Mouse (Mus musculus) stomach, postnatal 0 days (tissue): Measurements from ENCODE around the gene Alkbh6. TPM values are rescaled to one million over a fixed set of nuclear protein-coding genes. Genes with fewer than 3 reads are reported as not detected.
A peak's percentile ranks its signal among the peaks of the same experiment; 100 is the strongest.

Experiments used
- ATAC-seq: fragments of 200-750 bp; cut with Nextera tagmentation; 2 replicates; pipeline ENCODE4 v1.8.0; 2017; ENCODE audit not compliant: low FRiP score, low TSS enrichment
- DNase-seq: peaks from one replicate; pipeline ENCODE4 v3.0.0-alpha.2; 2016; ENCODE audit warnings: low spot score
- H3K27ac ChIP-seq: fragments of 300-500 bp; sonication (generic); replicated peaks from 2 replicates; pipeline ENCODE4 v1.5.1; 2014; ENCODE audit warnings: mild to moderate bottlenecking, control low read depth
- H3K27me3 ChIP-seq: fragments of 300-500 bp; sonication (generic); 2 replicates; pipeline ENCODE4 v1.6.1; 2014; ENCODE audit warnings: low read length; ENCODE audit not compliant: control insufficient read depth, insufficient read depth
- H3K36me3 ChIP-seq: fragments of 300-500 bp; sonication (generic); 2 replicates; pipeline ENCODE4 v1.6.1; 2014; ENCODE audit warnings: low read length, mixed read lengths; ENCODE audit not compliant: control insufficient read depth, insufficient read depth
- H3K4me1 ChIP-seq: fragments of 300-500 bp; sonication (generic); replicated peaks from 2 replicates; pipeline ENCODE4 v1.6.1; 2014; ENCODE audit warnings: antibody characterized with exemption; ENCODE audit not compliant: control insufficient read depth, insufficient read depth
- H3K4me2 ChIP-seq: fragments of 300-500 bp; sonication (generic); replicated peaks from 2 replicates; pipeline ENCODE4 v1.6.1; 2014; ENCODE audit warnings: low read depth, mild to moderate bottlenecking, control low read depth, moderate library complexity
- H3K4me3 ChIP-seq: fragments of 300-500 bp; sonication (generic); 2 replicates; pipeline ENCODE4 v1.5.1; 2014; ENCODE audit warnings: low read depth, low read length, control low read depth
- H3K9ac ChIP-seq: fragments of 300-500 bp; sonication (generic); 2 replicates; pipeline ENCODE4 v1.6.1; 2014; ENCODE audit warnings: mild to moderate bottlenecking, low read length, control low read depth, mixed read lengths
- H3K9me3 ChIP-seq: fragments of 300-500 bp; sonication (generic); 2 replicates; pipeline ENCODE4 v1.6.1; 2016; ENCODE audit warnings: low read length; ENCODE audit not compliant: control insufficient read depth
- CTCF ChIP-seq: IDR thresholded peaks from 2 replicates; pipeline ENCODE4 v1.5.1; 2016; ENCODE audit warnings: antibody characterized with exemption, low read depth, mild to moderate bottlenecking, moderate library complexity
- EP300 ChIP-seq: optimal IDR thresholded peaks from 2 replicates; pipeline ENCODE3; 2016; ENCODE audit warnings: antibody characterized with exemption
- WGBS: fragments of 180-500 bp; shearing (Covaris S2); extraction: QIAGEN DNeasy Blood & Tissue Kit; methylation state at CpG from one replicate; pipeline ENCODE4 v1.1.7; 2014; 5-methylcytosine and 5-hydroxymethylcytosine counted together
- polyA plus RNA-seq: library from polyadenylated mRNA; unstranded; fragments of >200 nt; fragmentation: Nextera tagmentation; extraction: Ambion mirVana; gene quantifications from 2 replicates; pipeline ENCODE4 v1.2.1, GENCODE M21; 2015

Gene Alkbh6
- polyA plus RNA-seq, 1 experiment from 2014 or later, result 55.4 TPM

DNA sequence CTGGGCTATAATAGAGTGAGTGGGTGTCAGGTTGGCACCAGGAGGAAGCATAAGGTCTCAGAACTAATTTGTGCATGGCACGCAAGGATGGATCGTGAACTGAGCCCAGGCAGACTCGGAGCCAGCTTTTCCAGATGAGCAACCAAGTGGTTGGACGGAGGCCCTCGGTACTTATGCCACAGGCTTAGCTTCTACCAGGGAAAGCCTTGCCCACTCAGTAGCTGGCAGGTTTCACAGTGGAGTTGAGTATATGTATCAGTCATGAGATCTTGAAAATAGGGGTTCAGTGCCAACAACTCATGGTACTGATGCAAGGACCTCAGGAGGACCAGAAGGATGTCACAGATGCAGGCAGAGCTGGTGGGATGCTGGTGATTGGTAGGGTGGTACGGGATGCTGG is 27.2 kb downstream of the Alkbh6 start:
- H3K4me3 ChIP-seq, result no peak overlapping the region
- H3K9me3 ChIP-seq, result no peaks in the 10 kb centered on the region
- TF ChIP-seq CTCF (no peak), EP300 (no peak)
- no peak overlapping the region for H3K27ac ChIP-seq
- DNase-seq, result no peak
- H3K4me2 ChIP-seq, result no peak overlapping the region
- H3K4me1 ChIP-seq, result no peaks in the 10 kb centered on the region
- WGBS, result 70% methylated on average over 6 of the region's 6 CpGs
- no peaks in the 10 kb centered on the region for H3K36me3 ChIP-seq
- H3K9ac ChIP-seq, result no peak overlapping the region
- 0 out of 2 replicates have a peak, but pooled peaks cover 3% of the 10 kb centered on the region for H3K27me3 ChIP-seq
- ATAC-seq, result no peak

DNA sequence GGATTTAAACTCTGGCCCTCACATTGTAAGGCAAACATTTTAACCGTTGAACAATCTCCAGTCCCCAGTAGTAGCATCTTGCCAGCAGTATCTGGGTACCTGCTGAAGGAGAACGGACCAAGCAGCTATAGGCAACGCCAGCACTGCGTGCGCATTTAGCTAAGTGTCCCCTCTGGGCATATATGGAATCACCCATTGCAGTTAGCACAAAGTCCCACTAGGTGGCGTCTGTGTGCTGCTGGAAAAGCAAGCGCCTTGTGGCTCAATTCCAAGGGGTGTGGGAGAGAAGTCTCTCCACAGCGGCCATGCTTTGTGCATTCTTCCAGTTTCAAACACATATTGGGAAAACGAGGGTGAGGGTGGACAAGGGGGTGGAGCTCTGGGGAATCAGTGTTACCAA is 27.9 kb downstream of the Alkbh6 start:
- Histone ChIP-seq H3K9ac (no peak overlapping the region), H3K4me1 (no peaks in the 10 kb centered on the region), H3K4me3 (no peak overlapping the region), H3K27ac (no peak overlapping the region), H3K9me3 (no peaks in the 10 kb centered on the region), H3K36me3 (no peaks in the 10 kb centered on the region), H3K4me2 (no peak overlapping the region), H3K27me3 (0 out of 2 replicates have a peak, but pooled peaks cover 3% of the 10 kb centered on the region)
- peak; percentile 58; the same call in 1 of the 2 replicates for ATAC-seq
- no peak for TF ChIP-seq EP300
- peak; percentile 97 for TF ChIP-seq CTCF
- DNase-seq, result peak; percentile 92
- 2% methylated on average over 9 of the region's 9 CpGs for WGBS

DNA sequence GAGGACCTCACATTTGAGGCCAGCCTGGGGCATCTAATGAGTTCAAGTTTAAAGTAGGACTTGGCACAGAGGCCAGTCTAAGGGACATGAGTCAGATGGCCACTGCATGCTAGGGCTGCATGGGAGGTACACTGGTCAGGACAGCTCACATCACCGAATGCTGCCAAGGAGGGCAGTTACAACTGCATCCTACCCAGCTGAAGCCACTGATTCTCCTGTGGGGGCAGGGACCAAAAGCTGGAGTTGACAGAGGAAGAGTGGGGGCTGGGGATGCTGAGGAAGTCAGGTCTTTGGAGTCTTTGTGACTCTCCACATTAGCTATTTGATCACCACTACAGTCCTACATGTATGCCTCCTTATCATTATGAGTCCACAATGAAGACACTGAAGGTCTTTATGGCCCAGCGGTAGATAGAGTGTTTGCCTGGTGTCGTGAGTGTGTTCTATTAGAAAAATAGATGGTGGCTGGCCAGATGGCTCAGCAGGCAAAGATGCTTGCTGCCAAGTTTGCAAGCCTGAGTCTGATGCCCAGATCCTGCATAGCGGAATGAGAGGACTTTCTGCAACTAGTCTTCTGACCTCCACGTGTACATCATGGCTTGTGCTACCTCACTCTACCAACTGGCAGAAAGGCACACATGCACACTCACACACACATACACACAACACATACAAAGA is 31.1 kb downstream of the Alkbh6 start:
- ATAC-seq, result no peak
- H3K27me3 ChIP-seq, result 0 out of 2 replicates have a peak, but pooled peaks cover 3% of the 10 kb centered on the region

DNA sequence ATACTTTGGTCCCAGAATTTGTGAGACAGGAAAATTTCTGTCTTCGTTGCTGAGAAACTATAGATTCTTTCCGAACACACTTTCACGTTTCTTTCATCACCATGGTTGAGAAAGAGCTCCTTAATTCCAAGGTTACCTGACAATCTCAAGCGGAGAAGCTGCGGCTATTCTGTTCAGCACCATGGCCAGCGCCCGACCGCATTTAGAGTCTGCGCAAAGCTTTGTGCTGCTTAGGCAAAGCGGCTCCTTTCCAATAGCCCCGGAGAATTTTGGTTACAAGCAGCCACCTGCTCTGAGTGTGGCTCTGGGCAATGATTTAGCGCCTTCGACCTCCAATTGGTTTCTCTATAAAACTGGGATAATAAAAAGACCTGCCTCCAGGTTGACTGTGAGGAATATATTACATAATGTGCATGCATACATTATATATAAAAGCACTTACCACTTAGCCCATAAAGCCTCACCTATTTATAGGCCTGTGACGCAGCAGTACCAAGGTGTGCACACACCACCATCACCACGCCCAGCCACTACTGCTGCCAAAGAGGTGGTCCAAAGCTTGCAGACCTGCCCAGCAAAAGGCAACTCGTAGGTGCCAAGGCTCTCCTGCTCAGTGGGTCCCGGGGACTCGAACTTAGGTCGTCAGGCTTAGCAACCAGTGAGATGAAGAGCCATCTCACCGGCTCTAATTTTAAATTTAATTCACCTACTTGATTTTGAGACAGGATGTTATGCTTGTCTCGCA is 38.3 kb downstream of the Alkbh6 start:
- no peak for TF ChIP-seq CTCF
- TF ChIP-seq EP300, result no peak
- DNase-seq (peak; percentile 83), ATAC-seq (no peak)
- Histone ChIP-seq H3K4me2 (no peak overlapping the region), H3K4me3 (no peak overlapping the region), H3K9me3 (no peaks in the 10 kb centered on the region), H3K27ac (no peak overlapping the region), H3K27me3 (no peaks in the 10 kb centered on the region), H3K4me1 (no peaks in the 10 kb centered on the region), H3K36me3 (no peaks in the 10 kb centered on the region), H3K9ac (no peak overlapping the region)
- 25% methylated on average over 21 of the region's 21 CpGs for WGBS

More for the DNA sequence above, 31.1 kb downstream of the Alkbh6 start:
- H3K4me1 ChIP-seq, result no peaks in the 10 kb centered on the region
- WGBS, result 65% methylated on average over 5 of the region's 5 CpGs
- H3K27ac ChIP-seq, result no peak overlapping the region
- H3K9me3 ChIP-seq, result no peaks in the 10 kb centered on the region
- no peak for DNase-seq
- no peaks in the 10 kb centered on the region for H3K36me3 ChIP-seq
- no peak for TF ChIP-seq CTCF
- no peak for TF ChIP-seq EP300
- no peak overlapping the region for H3K4me2 ChIP-seq
- no peak overlapping the region for H3K4me3 ChIP-seq
- H3K9ac ChIP-seq, result no peak overlapping the region

DNA sequence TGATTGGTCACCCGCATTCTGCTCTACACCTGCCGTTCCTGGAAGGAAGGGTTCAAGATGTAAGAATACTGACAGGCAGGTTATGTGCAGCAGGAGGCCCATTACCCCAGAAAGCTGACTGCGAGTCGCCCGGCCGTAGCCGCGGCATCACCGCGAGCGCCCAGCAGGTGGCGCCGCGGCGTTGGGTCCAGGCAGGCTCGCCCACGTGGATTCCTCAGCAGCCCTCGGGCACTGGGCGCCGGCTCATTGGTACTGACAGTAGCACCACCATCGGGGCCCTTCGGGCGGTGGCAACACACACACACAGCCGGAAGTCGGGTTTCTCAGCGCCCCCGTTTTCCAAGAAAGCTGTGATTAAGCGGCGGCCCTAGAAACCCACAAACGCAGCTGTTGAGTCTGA is 39.3 kb downstream of the Alkbh6 start:
- no peaks in the 10 kb centered on the region for H3K4me1 ChIP-seq
- no peaks in the 10 kb centered on the region for H3K27me3 ChIP-seq
- peak; percentile 86 for TF ChIP-seq CTCF
- no peak for TF ChIP-seq EP300
- H3K36me3 ChIP-seq, result no peaks in the 10 kb centered on the region
- H3K9ac ChIP-seq, result no peak overlapping the region
- ATAC-seq (peak; percentile 72), DNase-seq (peak; percentile 78)
- H3K4me3 ChIP-seq, result no peak overlapping the region
- 2% methylated on average over 30 of the region's 30 CpGs for WGBS
- 0 out of 2 replicates have a peak overlapping the region, but pooled peaks have one; percentile 3 for H3K4me2 ChIP-seq
- H3K9me3 ChIP-seq, result no peaks in the 10 kb centered on the region
- no peak overlapping the region for H3K27ac ChIP-seq

DNA sequence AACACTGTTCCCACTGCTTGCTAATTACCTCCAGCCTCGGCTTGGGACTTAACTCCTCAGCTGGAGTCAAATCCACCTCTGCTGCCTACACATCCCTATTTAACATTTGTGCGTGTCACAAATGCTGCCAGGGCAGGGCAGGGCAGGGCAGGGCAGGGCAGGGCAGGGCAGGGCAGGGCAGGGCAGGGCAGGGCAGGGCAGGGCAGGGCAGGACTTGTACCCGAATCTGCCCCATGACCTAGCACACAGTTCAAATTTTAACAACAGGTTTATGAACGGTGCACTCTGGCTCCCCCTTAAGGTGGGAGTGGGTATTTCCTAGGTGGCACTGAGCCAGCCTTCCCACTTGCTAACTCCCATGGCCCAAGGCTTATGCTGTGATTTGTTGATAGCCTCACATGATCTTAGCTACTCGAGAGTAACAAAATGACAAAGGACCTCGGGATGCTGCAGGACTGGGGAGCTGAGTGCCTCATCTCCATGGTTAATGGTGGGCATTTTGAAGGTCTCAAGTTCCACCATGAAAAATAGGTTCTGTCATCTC is 44.8 kb downstream of the Alkbh6 start:
- no peak overlapping the region for H3K4me3 ChIP-seq
- H3K4me2 ChIP-seq, result no peak overlapping the region
- 17% methylated on average over 6 of the region's 6 CpGs for WGBS
- no peaks in the 10 kb centered on the region for H3K9me3 ChIP-seq
- no peak for TF ChIP-seq EP300
- peak; percentile 83 for TF ChIP-seq CTCF
- no peaks in the 10 kb centered on the region for H3K27me3 ChIP-seq
- H3K27ac ChIP-seq, result no peak overlapping the region
- no peak overlapping the region for H3K9ac ChIP-seq
- DNase-seq, result peak; percentile 89
- peak; percentile 87 for ATAC-seq
- no peaks in the 10 kb centered on the region; the same call in 1 of the 2 replicates for H3K4me1 ChIP-seq
- H3K36me3 ChIP-seq, result no peaks in the 10 kb centered on the region
